Mouse (Mus musculus): Measurements from ENCODE around the gene Gtf3a. TPM values are rescaled to one million over a fixed set of nuclear protein-coding genes. Genes with fewer than 3 reads are reported as not detected.

Gtf3a gene
- total RNA-seq, 1 experiment: 80.4 TPM

DNA sequence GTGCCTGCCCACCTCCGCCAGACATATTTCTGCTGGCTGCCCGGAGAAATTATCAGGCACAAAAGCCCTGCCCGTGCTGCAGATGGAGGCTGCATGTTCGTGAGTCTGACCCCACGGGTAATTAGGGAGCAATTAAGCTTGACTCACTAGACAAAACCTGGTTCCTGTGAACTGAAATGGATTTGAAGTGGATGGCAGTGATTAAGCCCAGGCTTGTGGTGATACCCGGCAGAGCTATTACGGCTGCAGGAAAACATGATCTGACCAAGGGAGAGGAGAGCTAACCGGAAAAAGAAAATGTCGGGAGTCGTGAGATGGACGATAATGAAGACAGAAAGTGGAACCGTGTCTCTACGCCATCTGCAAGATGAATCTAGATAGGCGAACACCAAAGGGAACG, 5.5 kb upstream of the Gtf3a start:
- Histone ChIP-seq H3K27ac (ENCODE audit: insufficient read depth, low read depth, low read length, poor library complexity, severe bottlenecking) (no peak overlapping the region), H3K4me3 (ENCODE audit: insufficient read depth in 1 of 2, low read depth in 1 of 2, low read length in 2 of 2, poor library complexity in 1 of 2, severe bottlenecking in 1 of 2) (no peak overlapping the region), H3K4me1 (ENCODE audit: control insufficient read depth in 2 of 2, insufficient read depth in 2 of 2, low read length in 2 of 2, poor library complexity in 1 of 2) (peaks cover 0 to 7% of the 10 kb centered on the region in 2 experiments; a peak in 2 of 4 replicates), H3K9ac (ENCODE audit: insufficient read depth, low read depth, low read length, poor library complexity, severe bottlenecking) (no peak overlapping the region), H3K9me3 (ENCODE audit: control insufficient read depth, insufficient read depth, low read depth, low read length) (no peaks in the 10 kb centered on the region), H3K36me3 (ENCODE audit: control insufficient read depth, insufficient read depth, low read length, poor library complexity, severe bottlenecking) (no peaks in the 10 kb centered on the region)
- DNase-seq (ENCODE audit: low read depth, low spot score): no peak
- in situ Hi-C loops (cut with MboI; ENCODE audit: low sequenced_read_pairs in 2 of 2, unreplicated experiment in 2 of 2): no loop called here
- no peak for TF ChIP-seq CHD2 (IDR thresholded peaks at IDR 0.05; ENCODE audit: low read depth, low read length)

DNA sequence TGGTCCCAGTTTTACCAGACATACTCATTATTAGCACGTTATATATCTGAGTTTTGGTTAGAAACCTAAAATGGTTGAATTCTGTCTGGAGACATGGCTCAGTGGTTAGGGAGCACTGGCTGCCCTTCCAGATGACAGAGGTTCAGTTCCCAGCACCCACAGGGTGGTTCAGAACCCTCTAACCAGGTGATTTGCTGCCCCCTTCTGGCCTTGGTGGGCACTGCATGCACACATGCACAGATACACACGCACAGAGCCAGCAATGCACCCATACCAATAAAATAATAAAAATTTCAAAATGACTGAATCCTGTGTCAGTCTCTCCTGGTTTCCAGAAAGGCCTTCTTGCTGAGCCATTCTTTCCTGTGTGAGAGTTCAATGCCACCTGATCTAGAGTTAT, 3.9 kb upstream of the Gtf3a start:
- no peak for DNase-seq (ENCODE audit: low read depth, low spot score)
- Histone ChIP-seq H3K27ac (ENCODE audit: insufficient read depth, low read depth, low read length, poor library complexity, severe bottlenecking) (no peak overlapping the region), H3K36me3 (ENCODE audit: control insufficient read depth, insufficient read depth, low read length, poor library complexity, severe bottlenecking) (no peaks in the 10 kb centered on the region), H3K4me1 (ENCODE audit: control insufficient read depth in 2 of 2, insufficient read depth in 2 of 2, low read length in 2 of 2, poor library complexity in 1 of 2) (peaks cover 0 to 3% of the 10 kb centered on the region in 2 experiments; a peak in 1 of 4 replicates), H3K9me3 (ENCODE audit: control insufficient read depth, insufficient read depth, low read depth, low read length) (no peaks in the 10 kb centered on the region), H3K4me3 (ENCODE audit: insufficient read depth in 1 of 2, low read depth in 1 of 2, low read length in 2 of 2, poor library complexity in 1 of 2, severe bottlenecking in 1 of 2) (no peak overlapping the region), H3K9ac (ENCODE audit: insufficient read depth, low read depth, low read length, poor library complexity, severe bottlenecking) (no peak overlapping the region)
- in situ Hi-C loops (cut with MboI; ENCODE audit: low sequenced_read_pairs in 2 of 2, unreplicated experiment in 2 of 2): no loop called here
- TF ChIP-seq ZNF384 (IDR thresholded peaks at IDR 0.05; ENCODE audit: low read depth, low read length) (no peak), CHD2 (IDR thresholded peaks at IDR 0.05; ENCODE audit: low read depth, low read length) (no peak), MAFK (IDR thresholded peaks at IDR 0.05; ENCODE audit: insufficient read depth, low read depth, low read length) (no peak), ZC3H11A (IDR thresholded peaks at IDR 0.05; ENCODE audit: borderline replicate concordance, low read depth, low read length) (no peak), HCFC1 (IDR thresholded peaks at IDR 0.05; ENCODE audit: borderline replicate concordance, insufficient read depth, low read length) (no peak)

DNA sequence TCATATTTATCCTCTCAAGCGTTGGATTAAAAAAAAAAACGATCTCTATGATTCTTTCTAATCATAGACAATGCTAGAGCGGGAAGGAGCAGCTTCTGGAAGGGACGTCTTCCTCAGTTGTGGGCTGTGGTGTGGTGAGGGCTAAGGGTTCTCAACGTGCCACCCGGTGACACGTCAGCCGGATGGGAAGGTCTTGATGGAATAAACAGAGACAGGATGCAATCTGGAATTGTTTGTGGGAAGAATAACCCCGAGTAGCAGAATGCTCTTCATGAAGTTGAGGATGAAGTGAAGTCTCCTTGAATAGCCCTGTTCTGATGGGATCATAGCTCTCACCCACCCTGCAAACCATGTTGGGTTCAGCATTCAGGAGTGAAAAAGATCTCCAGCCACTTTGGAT, 1.8 kb upstream of the Gtf3a start:
- in situ Hi-C loops (cut with MboI; ENCODE audit: low sequenced_read_pairs in 2 of 2, unreplicated experiment in 2 of 2): no loop called here
- Histone ChIP-seq H3K9me3 (ENCODE audit: control insufficient read depth, insufficient read depth, low read depth, low read length) (no peaks in the 10 kb centered on the region), H3K4me3 (ENCODE audit: insufficient read depth in 1 of 2, low read depth in 1 of 2, low read length in 2 of 2, poor library complexity in 1 of 2, severe bottlenecking in 1 of 2) (no peak overlapping the region), H3K9ac (ENCODE audit: insufficient read depth, low read depth, low read length, poor library complexity, severe bottlenecking) (no peak overlapping the region), H3K4me1 (ENCODE audit: control insufficient read depth in 2 of 2, insufficient read depth in 2 of 2, low read length in 2 of 2, poor library complexity in 1 of 2) (peaks cover 0 to 7% of the 10 kb centered on the region in 2 experiments; a peak in 2 of 4 replicates), H3K27ac (ENCODE audit: insufficient read depth, low read depth, low read length, poor library complexity, severe bottlenecking) (no peak overlapping the region), H3K36me3 (ENCODE audit: control insufficient read depth, insufficient read depth, low read length, poor library complexity, severe bottlenecking) (peaks cover 16% of the 10 kb centered on the region)
- no peak for DNase-seq (ENCODE audit: low read depth, low spot score)
- TF ChIP-seq MAFK (IDR thresholded peaks at IDR 0.05; ENCODE audit: insufficient read depth, low read depth, low read length) (no peak), ZNF384 (IDR thresholded peaks at IDR 0.05; ENCODE audit: low read depth, low read length) (no peak), CHD2 (IDR thresholded peaks at IDR 0.05; ENCODE audit: low read depth, low read length) (no peak), ZC3H11A (IDR thresholded peaks at IDR 0.05; ENCODE audit: borderline replicate concordance, low read depth, low read length) (no peak), HCFC1 (IDR thresholded peaks at IDR 0.05; ENCODE audit: borderline replicate concordance, insufficient read depth, low read length) (no peak)

DNA sequence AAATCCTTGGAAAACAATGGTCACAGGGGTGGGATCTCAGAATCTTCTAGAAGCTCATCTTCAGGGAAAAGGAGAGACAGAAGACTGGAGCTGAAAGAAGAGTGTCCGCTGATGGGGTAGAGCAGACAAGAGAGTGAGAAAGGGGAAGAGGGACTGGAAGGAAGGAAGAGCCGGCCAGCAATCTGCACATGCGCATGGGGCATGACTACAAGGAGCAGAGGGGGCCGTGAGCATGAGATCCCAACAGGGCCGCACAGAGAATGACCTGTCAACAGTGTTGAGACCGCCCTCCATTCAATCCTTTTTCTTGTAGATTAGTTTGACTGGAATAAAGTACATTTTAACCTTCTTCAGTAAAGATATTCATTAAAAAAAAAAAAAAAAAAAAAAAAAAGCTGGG, 960 bp upstream of the Gtf3a start:
- in situ Hi-C loops (cut with MboI; ENCODE audit: low sequenced_read_pairs in 2 of 2, unreplicated experiment in 2 of 2): no loop called here
- Histone ChIP-seq H3K36me3 (ENCODE audit: control insufficient read depth, insufficient read depth, low read length, poor library complexity, severe bottlenecking) (peaks cover 23% of the 10 kb centered on the region), H3K4me1 (ENCODE audit: control insufficient read depth in 2 of 2, insufficient read depth in 2 of 2, low read length in 2 of 2, poor library complexity in 1 of 2) (peaks cover 0 to 7% of the 10 kb centered on the region in 2 experiments; a peak in 2 of 4 replicates), H3K4me3 (ENCODE audit: insufficient read depth in 1 of 2, low read depth in 1 of 2, low read length in 2 of 2, poor library complexity in 1 of 2, severe bottlenecking in 1 of 2) (no peak overlapping the region), H3K27ac (ENCODE audit: insufficient read depth, low read depth, low read length, poor library complexity, severe bottlenecking) (no peak overlapping the region), H3K9ac (ENCODE audit: insufficient read depth, low read depth, low read length, poor library complexity, severe bottlenecking) (peak overlapping the region; percentile 22; the same call in 1 of the 2 replicates), H3K9me3 (ENCODE audit: control insufficient read depth, insufficient read depth, low read depth, low read length) (no peaks in the 10 kb centered on the region)
- TF ChIP-seq MAFK (IDR thresholded peaks at IDR 0.05; ENCODE audit: insufficient read depth, low read depth, low read length): no peak
- TF ChIP-seq HCFC1 (IDR thresholded peaks at IDR 0.05; ENCODE audit: borderline replicate concordance, insufficient read depth, low read length): no peak
- peak; percentile 57 for TF ChIP-seq ZNF384 (IDR thresholded peaks at IDR 0.05; ENCODE audit: low read depth, low read length)
- no peak for DNase-seq (ENCODE audit: low read depth, low spot score)

DNA sequence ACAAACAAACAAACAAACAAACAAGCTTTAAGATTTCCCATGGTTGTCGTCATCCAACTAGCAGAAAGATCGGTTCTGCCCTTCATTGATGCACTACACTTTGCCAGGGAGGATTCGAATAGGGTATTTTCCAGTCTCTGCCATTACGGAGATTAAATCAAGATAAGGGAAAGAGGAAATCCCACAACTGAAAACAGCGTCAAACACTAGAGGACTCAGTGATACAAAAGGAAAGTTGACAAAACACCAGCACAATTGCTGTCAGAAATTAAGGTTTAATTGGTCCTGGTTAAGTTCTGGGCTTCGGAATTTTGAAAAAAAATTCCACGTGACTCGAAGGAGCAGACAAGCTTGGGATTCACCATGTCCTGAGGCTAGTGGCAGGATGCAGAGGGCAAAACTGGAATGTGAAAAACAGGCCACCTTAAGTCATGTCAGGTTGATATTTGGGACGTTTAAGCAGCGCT, 383 bp upstream of the Gtf3a start:
- H3K36me3 ChIP-seq (ENCODE audit: control insufficient read depth, insufficient read depth, low read length, poor library complexity, severe bottlenecking): peaks cover 29% of the 10 kb centered on the region
- peak overlapping the region; percentile 80 for H3K9ac ChIP-seq (ENCODE audit: insufficient read depth, low read depth, low read length, poor library complexity, severe bottlenecking)
- no peaks in the 10 kb centered on the region for H3K9me3 ChIP-seq (ENCODE audit: control insufficient read depth, insufficient read depth, low read depth, low read length)
- in situ Hi-C loops (cut with MboI; ENCODE audit: low sequenced_read_pairs in 2 of 2, unreplicated experiment in 2 of 2): no loop called here
- TF ChIP-seq ZNF384 (IDR thresholded peaks at IDR 0.05; ENCODE audit: low read depth, low read length) (0 out of 2 replicates have a peak, but pooled peaks have one; percentile 33), HCFC1 (IDR thresholded peaks at IDR 0.05; ENCODE audit: borderline replicate concordance, insufficient read depth, low read length) (no peak)
- no peak for DNase-seq (ENCODE audit: low read depth, low spot score)
- H3K27ac ChIP-seq (ENCODE audit: insufficient read depth, low read depth, low read length, poor library complexity, severe bottlenecking): peak overlapping the region; percentile 74; the same call in 1 of the 2 replicates
- H3K4me1 ChIP-seq (ENCODE audit: control insufficient read depth in 2 of 2, insufficient read depth in 2 of 2, low read length in 2 of 2, poor library complexity in 1 of 2): peaks cover 0 to 7% of the 10 kb centered on the region in 2 experiments; a peak in 2 of 4 replicates
- H3K4me3 ChIP-seq (ENCODE audit: insufficient read depth in 1 of 2, low read depth in 1 of 2, low read length in 2 of 2, poor library complexity in 1 of 2, severe bottlenecking in 1 of 2): peak overlapping the region; percentile 54 to 78
